Mouse (Mus musculus) brown adipose tissue, adult 24 weeks (tissue): Measurements from ENCODE around the gene Dab1. TPM values are rescaled to one million over a fixed set of nuclear protein-coding genes. Genes with fewer than 3 reads are reported as not detected.

Experiments used
- H3K27ac ChIP-seq: fragments of 200-500 bp; replicated peaks from 2 replicates; pipeline ENCODE4 v1.5.1; 2012; ENCODE audit warnings: low read depth, mild to moderate bottlenecking, low read length
- H3K4me1 ChIP-seq: fragments of 200-500 bp; 2 replicates; pipeline ENCODE4 v1.6.1; 2012; ENCODE audit warnings: low read length, mixed read lengths; ENCODE audit not compliant: control insufficient read depth, insufficient read depth, insufficient read length
- H3K4me3 ChIP-seq: fragments of 200-500 bp; 2 replicates; pipeline ENCODE4 v1.5.1; 2012; ENCODE audit warnings: low read depth, mild to moderate bottlenecking, low read length, moderate library complexity; ENCODE audit not compliant: insufficient read depth
- polyA plus RNA-seq: library from polyadenylated mRNA; stranded (reverse); fragments of >200 nt; gene quantifications from 2 replicates; pipeline ENCODE4 v1.2.4, GENCODE M21; 2012; ENCODE audit not compliant: missing spikeins, insufficient read depth, insufficient read length

The Dab1 gene
- polyA plus RNA-seq, 1 experiment: not detected

GRCm38 (mm10) chr4:104596936-104597335 is 977.8 kb downstream of the Dab1 start:
- Histone ChIP-seq H3K27ac (no peak overlapping the region), H3K4me3 (no peak overlapping the region), H3K4me1 (no peaks in the 10 kb centered on the region)

DNA sequence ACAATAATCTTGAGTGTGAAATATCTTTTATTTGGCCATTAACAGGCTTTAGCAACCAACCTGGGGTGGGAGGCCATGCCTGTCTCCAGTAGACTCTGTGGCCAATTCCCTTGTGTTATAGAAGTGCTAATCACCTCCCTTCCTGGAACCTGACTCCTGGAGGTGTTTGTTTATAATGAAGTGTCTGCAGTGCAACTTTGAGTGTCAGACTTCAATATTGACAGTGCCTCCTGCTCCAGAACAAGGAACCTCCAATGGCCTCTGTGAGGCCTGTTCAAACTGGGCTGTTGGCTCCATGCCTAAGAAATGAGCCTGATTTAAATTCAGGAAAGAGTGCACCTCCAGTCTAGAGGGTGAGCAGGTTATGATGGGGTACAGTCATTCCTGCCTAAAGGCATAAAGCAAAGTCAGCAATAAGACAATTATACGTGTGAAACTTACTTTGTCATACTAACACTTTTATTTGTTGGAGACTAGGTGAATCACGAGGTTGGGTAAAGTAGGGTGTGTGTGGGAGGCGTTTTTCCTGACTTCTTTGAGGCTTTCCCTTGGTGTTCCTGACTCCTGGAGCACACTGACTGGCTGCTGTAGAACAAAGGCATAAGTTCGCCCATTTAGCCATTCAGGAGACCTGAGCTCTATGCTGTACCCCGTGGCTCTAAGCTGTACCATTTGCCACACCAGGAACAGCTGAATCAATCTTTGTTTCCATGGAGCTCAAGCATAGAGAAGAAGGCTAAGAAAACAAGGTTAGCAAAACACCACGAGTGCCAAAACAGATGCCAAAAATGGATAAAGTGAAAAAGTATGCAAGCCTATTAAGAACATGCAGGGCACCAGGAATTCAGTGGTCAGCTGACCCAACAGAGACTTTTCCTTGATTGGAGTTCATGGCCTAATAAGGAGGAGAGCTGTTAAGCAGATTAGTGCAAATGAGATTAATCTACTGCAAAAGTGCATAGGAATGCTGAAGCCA is 978.6 kb downstream of the Dab1 start:
- Histone ChIP-seq H3K4me1 (no peaks in the 10 kb centered on the region), H3K4me3 (no peak overlapping the region), H3K27ac (no peak overlapping the region)

DNA sequence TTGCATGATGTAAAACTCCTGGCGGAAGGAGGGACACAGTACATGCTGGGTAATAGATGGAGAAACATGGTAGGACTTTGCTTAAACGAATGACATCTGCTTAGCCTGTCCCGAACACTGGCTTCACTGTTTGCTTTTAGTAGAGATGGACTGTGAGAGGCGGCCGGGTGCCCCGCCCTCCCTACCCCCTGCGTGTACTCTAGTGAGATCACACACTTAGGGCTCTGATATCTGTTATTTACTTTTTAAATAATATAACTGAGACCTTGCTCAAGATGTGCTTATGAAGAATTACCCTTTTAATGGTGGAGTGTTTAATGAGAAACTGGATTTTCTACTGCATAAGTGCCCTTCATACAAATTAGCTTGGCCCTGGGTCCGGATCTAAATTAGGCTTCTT is 983.6 kb downstream of the Dab1 start:
- H3K27ac ChIP-seq: no peak overlapping the region
- no peaks in the 10 kb centered on the region for H3K4me1 ChIP-seq
- no peak overlapping the region for H3K4me3 ChIP-seq

- Histone ChIP-seq H3K4me1 (no peaks in the 10 kb centered on the region), H3K4me3 (no peak overlapping the region), H3K27ac (no peak overlapping the region)
Observed at GRCm38 (mm10) chr4:104604298-104604697, 985.1 kb downstream of the Dab1 start.

GRCm38 (mm10) chr4:104606881-104607280 is 987.7 kb downstream of the Dab1 start:
- H3K4me3 ChIP-seq: no peak overlapping the region
- no peaks in the 10 kb centered on the region for H3K4me1 ChIP-seq
- H3K27ac ChIP-seq: no peak overlapping the region

- H3K4me1 ChIP-seq: no peaks in the 10 kb centered on the region
- H3K27ac ChIP-seq: no peak overlapping the region
- H3K4me3 ChIP-seq: no peak overlapping the region
Observed at GRCm38 (mm10) chr4:104607636-104608035, 988.5 kb downstream of the Dab1 start.

GRCm38 (mm10) chr4:104619452-104619851 is 1000.3 kb downstream of the Dab1 start:
- no peak overlapping the region for H3K27ac ChIP-seq
- no peaks in the 10 kb centered on the region for H3K4me1 ChIP-seq
- H3K4me3 ChIP-seq: no peak overlapping the region

DNA sequence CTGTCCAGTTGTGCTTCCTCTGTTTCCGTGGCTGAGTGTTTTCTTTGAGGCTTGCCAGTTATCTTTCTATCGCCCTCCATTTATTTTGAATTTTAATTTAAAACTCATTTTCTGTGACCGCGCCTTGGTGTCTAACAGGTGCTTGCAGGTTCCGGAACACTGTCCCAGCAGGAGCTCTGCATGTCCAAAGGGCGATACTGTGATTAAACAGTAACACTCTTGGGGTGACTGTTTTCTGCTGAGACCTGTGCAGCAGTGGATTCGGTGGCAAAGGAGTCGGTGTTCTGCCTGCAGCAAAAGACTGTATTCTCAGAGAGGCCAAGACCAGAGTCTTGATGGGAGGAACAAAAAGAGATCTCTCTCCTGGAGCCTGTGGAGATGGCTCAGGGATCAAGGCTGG is 1006.2 kb downstream of the Dab1 start:
- H3K27ac ChIP-seq: no peak overlapping the region

DNA sequence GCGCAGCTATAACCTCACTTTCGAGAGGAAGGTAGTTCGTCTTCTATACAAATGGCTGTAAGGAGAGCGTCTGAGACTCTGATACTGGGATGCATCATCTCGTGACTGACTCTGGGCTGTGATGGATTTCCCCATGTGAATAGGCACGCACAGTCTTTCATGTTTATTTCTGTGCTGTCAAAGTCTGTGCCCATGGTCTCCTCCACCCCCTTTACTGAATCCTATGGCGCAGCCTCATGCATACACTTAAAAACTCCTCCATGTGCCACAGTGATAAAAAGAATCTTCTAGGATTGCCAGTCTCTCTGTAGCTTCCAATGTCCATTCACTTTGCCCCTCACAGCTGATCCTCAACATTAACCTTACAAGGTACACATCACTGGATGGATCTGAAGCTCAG is 1009.5 kb downstream of the Dab1 start:
- H3K27ac ChIP-seq: no peak overlapping the region
- no peak overlapping the region for H3K4me3 ChIP-seq
- H3K4me1 ChIP-seq: no peaks in the 10 kb centered on the region

More for the DNA sequence above, 1006.2 kb downstream of the Dab1 start:
- no peak overlapping the region for H3K4me3 ChIP-seq
- H3K4me1 ChIP-seq: no peaks in the 10 kb centered on the region

- no peaks in the 10 kb centered on the region for H3K4me1 ChIP-seq
- no peak overlapping the region for H3K4me3 ChIP-seq
- no peak overlapping the region for H3K27ac ChIP-seq
Observed at GRCm38 (mm10) chr4:104637016-104637415, 1017.9 kb downstream of the Dab1 start.

DNA sequence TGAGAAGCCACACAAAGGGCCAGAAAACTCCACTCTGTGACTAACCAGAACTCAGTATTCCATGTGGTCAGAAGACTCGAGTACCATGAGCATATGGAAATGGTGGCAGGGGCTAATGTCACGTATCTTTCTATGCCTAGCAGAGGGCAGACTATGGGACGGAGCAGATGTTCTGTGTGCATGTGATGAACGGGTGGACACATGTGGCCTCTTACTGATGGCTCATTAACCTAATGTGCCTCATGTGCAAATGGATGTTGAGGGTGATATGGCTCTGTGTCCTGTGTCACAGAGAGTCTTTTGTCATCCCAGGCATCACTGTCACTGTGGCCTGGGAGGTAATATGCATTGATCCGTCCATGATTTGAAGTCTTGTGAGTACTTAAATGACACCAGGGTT is 1021.5 kb downstream of the Dab1 start:
- Histone ChIP-seq H3K4me1 (no peaks in the 10 kb centered on the region), H3K4me3 (no peak overlapping the region), H3K27ac (no peak overlapping the region)

- H3K4me1 ChIP-seq: no peaks in the 10 kb centered on the region
Observed at GRCm38 (mm10) chr4:104642761-104643469, 1023.8 kb downstream of the Dab1 start.

DNA sequence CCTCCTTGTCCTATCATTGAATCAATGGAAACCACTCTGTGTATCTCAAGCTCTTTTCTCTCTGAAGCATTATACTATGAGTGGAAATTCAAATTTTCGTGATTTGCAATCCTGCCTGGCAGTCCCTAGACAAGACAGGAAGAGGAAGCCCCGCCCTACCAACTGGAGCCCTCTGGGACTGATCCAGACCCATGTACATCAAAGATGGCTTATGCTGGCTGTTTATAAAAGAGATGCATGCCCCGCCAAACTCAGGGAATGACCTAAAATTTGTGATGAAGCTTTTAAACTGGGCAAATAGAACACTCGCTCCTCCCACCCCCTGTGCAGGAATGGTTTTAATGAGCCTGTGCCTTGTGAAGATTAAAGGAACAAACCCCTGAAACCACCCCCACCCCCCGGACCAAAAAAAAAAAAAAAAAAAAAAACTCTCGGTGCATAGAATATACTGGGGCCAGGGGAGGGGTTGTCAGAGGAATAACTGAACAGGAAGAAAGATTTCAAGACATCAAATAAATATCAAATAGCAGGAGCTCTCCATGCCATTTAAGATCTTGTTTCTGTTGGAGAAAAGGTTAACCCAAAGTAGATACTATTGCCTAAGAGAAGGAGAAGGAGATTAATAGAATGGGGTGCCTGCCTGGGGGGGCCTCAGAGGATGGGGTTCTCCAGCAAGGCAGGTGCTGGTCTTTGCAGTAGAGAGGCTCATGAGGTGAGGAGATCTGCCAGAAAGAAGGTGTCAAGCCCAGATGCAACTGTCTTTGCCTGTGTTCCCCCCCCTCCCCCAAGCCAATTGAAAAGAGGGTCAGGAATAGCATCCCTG is 1024.6 kb downstream of the Dab1 start:
- H3K4me3 ChIP-seq: no peak overlapping the region
- no peak overlapping the region for H3K27ac ChIP-seq
- no peaks in the 10 kb centered on the region for H3K4me1 ChIP-seq

More at GRCm38 (mm10) chr4:104642761-104643469, 1023.8 kb downstream of the Dab1 start:
- Histone ChIP-seq H3K27ac (no peak overlapping the region), H3K4me3 (no peak overlapping the region)

- no peak overlapping the region for H3K4me3 ChIP-seq
- H3K4me1 ChIP-seq: no peaks in the 10 kb centered on the region
- no peak overlapping the region for H3K27ac ChIP-seq
Observed at GRCm38 (mm10) chr4:104644357-104644630, 1025.1 kb downstream of the Dab1 start.

- Histone ChIP-seq H3K27ac (no peak overlapping the region), H3K4me1 (no peaks in the 10 kb centered on the region), H3K4me3 (no peak overlapping the region)
Observed at GRCm38 (mm10) chr4:104644862-104645261, 1025.7 kb downstream of the Dab1 start.
